Mouse (Mus musculus): ENCODE results near the gene Zmym6.
"Not testable (repeated sequence)": the region's sequence is repeated elsewhere in the genome, so short reads cannot be mapped to it uniquely, and the experiment has no call there.

Gene Zmym6

GRCm38 (mm10) chr4:127076875-127077548 is at the start of gene Zmym6:
TSS of gene Zmym6 (plus strand) at chr4:127077383.
- peak; percentile 87 for DNase-seq (ENCODE audit: extremely low spot score, low read depth, low spot score)

- no peak for DNase-seq (ENCODE audit: extremely low spot score, low read depth, low spot score)
These were observed 40.0 kb upstream of the Zmym6 start for GRCm38 (mm10) chr4:127037158-127037557.

- no peak for DNase-seq (ENCODE audit: extremely low spot score, low read depth, low spot score)
These were observed 39.0 kb upstream of the Zmym6 start for GRCm38 (mm10) chr4:127037908-127038827.

- DNase-seq (ENCODE audit: extremely low spot score, low read depth, low spot score) = no peak
These were observed 38.3 kb upstream of the Zmym6 start for GRCm38 (mm10) chr4:127038828-127039349.

GRCm38 (mm10) chr4:127039871-127040483 is 37.2 kb upstream of the Zmym6 start:
- DNase-seq (ENCODE audit: extremely low spot score, low read depth, low spot score) = no peak

- no peak for DNase-seq (ENCODE audit: extremely low spot score, low read depth, low spot score)
These were observed 33.6 kb upstream of the Zmym6 start for GRCm38 (mm10) chr4:127043540-127043939.

- no peak for DNase-seq (ENCODE audit: extremely low spot score, low read depth, low spot score)
These were observed 26.1 kb upstream of the Zmym6 start for GRCm38 (mm10) chr4:127051121-127051520.

- DNase-seq (ENCODE audit: extremely low spot score, low read depth, low spot score) = no peak
These were observed 24.1 kb upstream of the Zmym6 start for GRCm38 (mm10) chr4:127053071-127053470.

GRCm38 (mm10) chr4:127054522-127055198 is 22.5 kb upstream of the Zmym6 start:
- DNase-seq (ENCODE audit: extremely low spot score, low read depth, low spot score) = no peak

GRCm38 (mm10) chr4:127060585-127061290 is 16.4 kb upstream of the Zmym6 start, which contains the start of gene Zmym1:
TSS of gene Zmym1 (minus strand) at chr4:127061152.
- no peak for DNase-seq (ENCODE audit: extremely low spot score, low read depth, low spot score)

GRCm38 (mm10) chr4:127064051-127064450 is 13.1 kb upstream of the Zmym6 start:
- DNase-seq (ENCODE audit: extremely low spot score, low read depth, low spot score) = no peak

GRCm38 (mm10) chr4:127074915-127075314 is 2.3 kb upstream of the Zmym6 start:
- no peak for DNase-seq (ENCODE audit: extremely low spot score, low read depth, low spot score)

GRCm38 (mm10) chr4:127080806-127081205 is 3.6 kb downstream of the Zmym6 start:
- no peak for DNase-seq (ENCODE audit: extremely low spot score, low read depth, low spot score)

GRCm38 (mm10) chr4:127083131-127083530 is 5.9 kb downstream of the Zmym6 start:
- DNase-seq (ENCODE audit: extremely low spot score, low read depth, low spot score) = no peak

GRCm38 (mm10) chr4:127085761-127086160 is 8.6 kb downstream of the Zmym6 start:
- DNase-seq (ENCODE audit: extremely low spot score, low read depth, low spot score) = no peak

- DNase-seq (ENCODE audit: extremely low spot score, low read depth, low spot score) = no peak
These were observed 14.0 kb downstream of the Zmym6 start for GRCm38 (mm10) chr4:127091188-127091587.

GRCm38 (mm10) chr4:127095090-127095489 is 17.9 kb downstream of the Zmym6 start:
- no peak for DNase-seq (ENCODE audit: extremely low spot score, low read depth, low spot score)

GRCm38 (mm10) chr4:127099552-127099951 is 22.4 kb downstream of the Zmym6 start:
- DNase-seq (ENCODE audit: extremely low spot score, low read depth, low spot score) = not testable (repeated sequence)

GRCm38 (mm10) chr4:127107566-127107965 is 30.4 kb downstream of the Zmym6 start:
- no peak for DNase-seq (ENCODE audit: extremely low spot score, low read depth, low spot score)

GRCm38 (mm10) chr4:127110570-127110969 is 33.4 kb downstream of the Zmym6 start:
- DNase-seq (ENCODE audit: extremely low spot score, low read depth, low spot score) = no peak

All from hindlimb bud, embryonic 11.5 days (tissue).